In the genomic region with DNA sequence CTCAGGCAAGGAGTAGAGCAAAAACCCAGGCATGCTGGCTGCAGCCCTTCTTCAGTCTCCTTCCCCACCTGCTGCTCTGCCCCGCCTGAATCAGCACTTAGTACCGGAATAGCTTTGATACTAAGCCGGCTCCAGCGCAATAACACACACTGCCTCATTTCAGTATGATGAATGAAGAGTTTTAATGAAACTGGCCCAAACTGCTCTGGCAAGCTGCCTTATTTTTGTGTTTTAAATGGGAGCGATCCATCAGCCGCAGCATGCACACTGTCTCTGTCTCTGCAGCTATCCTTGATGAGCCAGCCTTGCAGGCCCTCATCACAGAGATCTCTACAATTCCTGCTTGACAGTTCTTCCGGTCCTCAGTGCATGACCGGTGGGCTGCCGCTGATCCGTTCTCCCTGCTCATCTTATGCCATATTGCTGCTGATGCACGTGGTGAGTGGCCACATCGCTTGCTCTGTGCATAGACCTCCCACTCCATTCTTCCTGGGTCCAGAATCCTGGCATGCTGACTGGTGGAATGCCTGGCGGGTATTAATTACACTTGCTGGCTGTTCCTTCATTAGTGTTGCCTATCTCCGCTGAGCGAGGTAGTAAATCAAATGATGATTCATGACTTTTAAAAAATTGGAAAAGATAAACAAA, we compare ENCODE assay signal across 11 mouse cellular contexts.
DNase-seq lines count a peak whose midpoint lies in the region; ATAC-seq and TF ChIP-seq lines count a peak whose summit lies in the region.
"Had no signal": no experiment of that assay in that cellular context is flagged by ENCODE, and none has a peak within 500 bp of the region (broad histone marks: within the 10 kb centered on the region; RNA-seq: fewer than 3 reads in every experiment).

No protein-coding gene starts in this region.

- no peak overlapping the region for H3K4me3 ChIP-seq in cerebellum, adult 2 months (replicated peaks; ENCODE audit: insufficient read depth, low read depth, low read length)
- H3K4me3 ChIP-seq in kidney, postnatal 0 days (replicated peaks; ENCODE audit: low read depth, low read length): no peak overlapping the region
- H3K4me3 ChIP-seq in neural tube, embryonic 13.5 days: no peak overlapping the region
- H3K4me3 ChIP-seq: erythroblast, embryonic 14.5 days; limb, embryonic 13.5 days had no signal

- H3K9ac ChIP-seq in kidney, postnatal 0 days (ENCODE audit: low read depth, low read length): no peak overlapping the region
- H3K9ac ChIP-seq in neural tube, embryonic 13.5 days: no peak overlapping the region
- H3K9ac ChIP-seq: limb, embryonic 13.5 days had no signal

- no peak for TF ChIP-seq POLR2A in cerebellum, adult 2 months (IDR thresholded peaks at IDR 0.05; ENCODE audit: borderline replicate concordance, insufficient read depth, low read length)
- TF ChIP-seq POLR2A in brain, embryonic 14.5 days (IDR thresholded peaks at IDR 0.05; ENCODE audit: borderline replicate concordance, extremely low read depth, insufficient read depth, insufficient read length, poor library complexity, severe bottlenecking): no peak

- peak; percentile 12 to 13 for DNase-seq in cerebellum, adult 2 months
- DNase-seq in cerebellum, adult 8-10 months: no peak
- no peak for DNase-seq in kidney, postnatal 0 days (ENCODE audit: low spot score)
- DNase-seq in kidney, postnatal 36 days: no peak
- DNase-seq in brain, embryonic 14.5 days (ENCODE audit: low read depth): peak; percentile 48
- no peak for DNase-seq in spleen, postnatal 36 days (ENCODE audit: low spot score in 2 of 2)
- DNase-seq in spleen, postnatal 4 days (ENCODE audit: low spot score in 2 of 2): no peak
- DNase-seq: heart, postnatal 4 days had no signal

- 0 out of 2 replicates have a peak, but pooled peaks have one; percentile 43 for ATAC-seq in kidney, postnatal 0 days (replicated peaks; ENCODE audit: low FRiP score, low read depth)
- ATAC-seq in neural tube, embryonic 13.5 days (ENCODE audit: low read depth): 0 out of 2 replicates have a peak, but pooled peaks have one; percentile 11

- no peaks in the 10 kb centered on the region for H3K9me3 ChIP-seq in kidney, postnatal 0 days (replicated peaks; ENCODE audit: low read length)
- no peaks in the 10 kb centered on the region for H3K9me3 ChIP-seq in neural tube, embryonic 13.5 days
- H3K9me3 ChIP-seq: limb, embryonic 13.5 days had no signal

- H3K4me1 ChIP-seq in cerebellum, adult 2 months (ENCODE audit: control insufficient read depth, insufficient read depth, low read length): no peaks in the 10 kb centered on the region
- no peaks in the 10 kb centered on the region for H3K4me1 ChIP-seq in kidney, postnatal 0 days (replicated peaks; ENCODE audit: insufficient read depth, low read length)
- H3K4me1 ChIP-seq in neural tube, embryonic 13.5 days (replicated peaks): no peaks in the 10 kb centered on the region
- H3K4me1 ChIP-seq: limb, embryonic 13.5 days had no signal

- 61% methylated on average over 15 of the region's 15 CpGs for WGBS in cerebellum, adult 2 months
- 68% methylated on average over 15 of the region's 15 CpGs for WGBS in kidney, postnatal 0 days
- WGBS in neural tube, embryonic 13.5 days: 65% methylated on average over 15 of the region's 15 CpGs

- no peaks in the 10 kb centered on the region for H3K36me3 ChIP-seq in kidney, postnatal 0 days (ENCODE audit: insufficient read depth, low read length)
- H3K36me3 ChIP-seq in neural tube, embryonic 13.5 days: no peaks in the 10 kb centered on the region
- H3K36me3 ChIP-seq: limb, embryonic 13.5 days had no signal

- H3K27me3 ChIP-seq in cerebellum, adult 2 months (ENCODE audit: control insufficient read depth, insufficient read depth, low read length): no peaks in the 10 kb centered on the region
- no peaks in the 10 kb centered on the region; the same call in 1 of the 2 replicates for H3K27me3 ChIP-seq in kidney, postnatal 0 days (ENCODE audit: insufficient read depth, low read length)
- no peaks in the 10 kb centered on the region for H3K27me3 ChIP-seq in neural tube, embryonic 13.5 days
- H3K27me3 ChIP-seq: limb, embryonic 13.5 days had no signal

- no peak overlapping the region for H3K27ac ChIP-seq in cerebellum, adult 2 months (ENCODE audit: insufficient read depth, low read length)
- no peak overlapping the region for H3K27ac ChIP-seq in kidney, postnatal 0 days
- no peak overlapping the region for H3K27ac ChIP-seq in neural tube, embryonic 13.5 days (replicated peaks)
- H3K27ac ChIP-seq: limb, embryonic 13.5 days had no signal

- H3K4me2 ChIP-seq in kidney, postnatal 0 days (ENCODE audit: low read length): no peak overlapping the region
- H3K4me2 ChIP-seq in neural tube, embryonic 13.5 days: no peak overlapping the region
- H3K4me2 ChIP-seq: limb, embryonic 13.5 days had no signal

- TF ChIP-seq CTCF in cerebellum, adult 2 months (IDR thresholded peaks at IDR 0.05; ENCODE audit: borderline replicate concordance, insufficient read depth, low read depth, low read length): no peak
- TF ChIP-seq CTCF in kidney, postnatal 0 days (IDR thresholded peaks at IDR 0.05; ENCODE audit: low read depth): no peak
- no peak for TF ChIP-seq CTCF in brain, embryonic 14.5 days (IDR thresholded peaks at IDR 0.05; ENCODE audit: borderline replicate concordance, extremely low read depth, insufficient read depth, insufficient read length)

Comparison
In these comparisons a context has a peak if more than half of its experiments do, and no peak if none do; other contexts are left out.
1. DNase-seq: peak in cerebellum, adult 2 months (2 of 2) and brain, embryonic 14.5 days (single experiment); none in cerebellum, adult 8-10 months (single experiment), kidney, postnatal 0 days (single experiment), kidney, postnatal 36 days (0 of 2), spleen, postnatal 36 days (0 of 2) and spleen, postnatal 4 days (0 of 2).